Mouse (Mus musculus) hindbrain, embryonic 12.5 days (tissue): ENCODE data around the gene Snx25. TPM values are rescaled to one million over a fixed set of nuclear protein-coding genes. Genes with fewer than 3 reads are reported as not detected.
A peak's percentile ranks its signal among the peaks of the same experiment; 100 is the strongest.

Source experiments
- ATAC-seq: fragments of 200-750 bp; cut with Nextera tagmentation; 2 replicates; pipeline ENCODE4 v1.8.0; 2017; ENCODE audit warnings: moderate TSS enrichment; ENCODE audit not compliant: low FRiP score
- H3K27ac ChIP-seq: fragments of 300-500 bp; sonication (generic); 2 replicates; pipeline ENCODE4 v1.5.1; 2016; ENCODE audit warnings: mild to moderate bottlenecking
- H3K27me3 ChIP-seq: fragments of 300-500 bp; sonication (generic); 2 replicates; pipeline ENCODE4 v1.6.1; 2016; ENCODE audit warnings: mild to moderate bottlenecking
- H3K36me3 ChIP-seq: fragments of 300-500 bp; sonication (generic); 2 replicates; pipeline ENCODE4 v1.6.1; 2016; ENCODE audit warnings: mild to moderate bottlenecking
- H3K4me1 ChIP-seq: fragments of 300-500 bp; sonication (generic); 2 replicates; pipeline ENCODE4 v1.6.1; 2016
- H3K4me2 ChIP-seq: fragments of 300-500 bp; sonication (generic); replicated peaks from 2 replicates; pipeline ENCODE4 v1.6.1; 2016; ENCODE audit warnings: mild to moderate bottlenecking
- H3K4me3 ChIP-seq: fragments of 300-500 bp; sonication (generic); 2 replicates; pipeline ENCODE4 v1.5.1; 2016; ENCODE audit warnings: mild to moderate bottlenecking
- H3K9ac ChIP-seq: fragments of 300-500 bp; sonication (generic); 2 replicates; pipeline ENCODE4 v1.6.1; 2016; ENCODE audit warnings: mild to moderate bottlenecking, moderate library complexity
- H3K9me3 ChIP-seq: fragments of 300-500 bp; sonication (generic); replicated peaks from 2 replicates; pipeline ENCODE4 v1.6.1; 2016; ENCODE audit warnings: mild to moderate bottlenecking
- WGBS: fragments of 180-500 bp; shearing (Covaris S2); methylation state at CpG from one replicate; pipeline ENCODE4 v1.1.7; 2016; 5-methylcytosine and 5-hydroxymethylcytosine counted together
- polyA plus RNA-seq: library from polyadenylated mRNA; unstranded; fragments of >200 nt; fragmentation: Nextera tagmentation; extraction: Ambion mirVana; gene quantifications from 2 replicates; pipeline ENCODE4 v1.2.1, GENCODE M21; 2016

Gene Snx25
- polyA plus RNA-seq, 1 experiment from 2014 or later = 5.9 TPM

GRCm38 (mm10) chr8:46072798-46073197 lies 79.2 kb downstream of the Snx25 start:
- Histone ChIP-seq H3K36me3 (0 out of 2 replicates have a peak, but pooled peaks cover 2% of the 10 kb centered on the region), H3K4me3 (no peak overlapping the region), H3K4me2 (no peak overlapping the region), H3K4me1 (no peaks in the 10 kb centered on the region), H3K27me3 (no peaks in the 10 kb centered on the region), H3K27ac (no peak overlapping the region), H3K9me3 (no peaks in the 10 kb centered on the region), H3K9ac (no peak overlapping the region)
- no peak for ATAC-seq
- 89% methylated on average over 5 of the region's 5 CpGs for WGBS

GRCm38 (mm10) chr8:46040260-46040659 lies 111.7 kb downstream of the Snx25 start:
- peaks cover 9% of the 10 kb centered on the region; the same call in 1 of the 2 replicates for H3K36me3 ChIP-seq
- H3K27ac ChIP-seq = no peak overlapping the region; the same call in 1 of the 2 replicates
- ATAC-seq = no peak
- no peak overlapping the region for H3K9ac ChIP-seq
- no peaks in the 10 kb centered on the region for H3K9me3 ChIP-seq
- H3K4me1 ChIP-seq = no peaks in the 10 kb centered on the region
- H3K4me2 ChIP-seq = no peak overlapping the region
- WGBS = 70% methylated on average over 13 of the region's 13 CpGs
- no peak overlapping the region for H3K4me3 ChIP-seq
- H3K27me3 ChIP-seq = no peaks in the 10 kb centered on the region

- Histone ChIP-seq H3K4me2 (no peak overlapping the region), H3K27me3 (no peaks in the 10 kb centered on the region), H3K9me3 (no peaks in the 10 kb centered on the region), H3K36me3 (peaks cover 10% of the 10 kb centered on the region; the same call in 1 of the 2 replicates), H3K4me1 (no peaks in the 10 kb centered on the region), H3K9ac (no peak overlapping the region), H3K27ac (no peak overlapping the region), H3K4me3 (no peak overlapping the region)
- 66% methylated on average over 1 of the region's 1 CpGs for WGBS
- no peak for ATAC-seq
Observed at GRCm38 (mm10) chr8:46039666-46040065, 112.3 kb downstream of the Snx25 start.

GRCm38 (mm10) chr8:46036217-46036616 lies 115.7 kb downstream of the Snx25 start:
- H3K27ac ChIP-seq = no peak overlapping the region
- H3K4me3 ChIP-seq = no peak overlapping the region
- 65% methylated on average over 11 of the region's 11 CpGs for WGBS

GRCm38 (mm10) chr8:46024392-46024791 lies 127.6 kb downstream of the Snx25 start:
- WGBS = 56% methylated on average over 4 of the region's 4 CpGs
- Histone ChIP-seq H3K4me1 (no peaks in the 10 kb centered on the region), H3K27me3 (no peaks in the 10 kb centered on the region), H3K4me3 (no peak overlapping the region), H3K4me2 (no peak overlapping the region), H3K9me3 (no peaks in the 10 kb centered on the region), H3K27ac (no peak overlapping the region), H3K36me3 (no peaks in the 10 kb centered on the region), H3K9ac (no peak overlapping the region)
- ATAC-seq = no peak

More at GRCm38 (mm10) chr8:46036217-46036616, 115.7 kb downstream of the Snx25 start:
- Histone ChIP-seq H3K9ac (no peak overlapping the region), H3K36me3 (0 out of 2 replicates have a peak, but pooled peaks cover 4% of the 10 kb centered on the region), H3K27me3 (no peaks in the 10 kb centered on the region), H3K4me2 (no peak overlapping the region), H3K9me3 (no peaks in the 10 kb centered on the region), H3K4me1 (no peaks in the 10 kb centered on the region)
- no peak for ATAC-seq

GRCm38 (mm10) chr8:46022758-46023157 lies 129.2 kb downstream of the Snx25 start:
- Histone ChIP-seq H3K27ac (no peak overlapping the region), H3K9ac (no peak overlapping the region), H3K4me1 (no peaks in the 10 kb centered on the region), H3K27me3 (no peaks in the 10 kb centered on the region), H3K36me3 (no peaks in the 10 kb centered on the region), H3K4me2 (no peak overlapping the region), H3K4me3 (no peak overlapping the region), H3K9me3 (no peaks in the 10 kb centered on the region)
- ATAC-seq = no peak
- 94% methylated on average over 9 of the region's 9 CpGs for WGBS

- Histone ChIP-seq H3K4me1 (no peaks in the 10 kb centered on the region), H3K4me3 (no peak overlapping the region), H3K27ac (no peak overlapping the region), H3K9me3 (no peaks in the 10 kb centered on the region), H3K9ac (no peak overlapping the region), H3K27me3 (no peaks in the 10 kb centered on the region), H3K36me3 (no peaks in the 10 kb centered on the region), H3K4me2 (no peak overlapping the region)
- 92% methylated on average over 9 of the region's 9 CpGs for WGBS
- ATAC-seq = no peak
Observed at GRCm38 (mm10) chr8:46022203-46022602, 129.8 kb downstream of the Snx25 start.

GRCm38 (mm10) chr8:46010746-46011680 lies 140.9 kb downstream of the Snx25 start:
- Histone ChIP-seq H3K36me3 (no peaks in the 10 kb centered on the region), H3K4me1 (0 out of 2 replicates have a peak, but pooled peaks cover 5% of the 10 kb centered on the region), H3K4me2 (peak overlapping the region; percentile 31), H3K27me3 (no peaks in the 10 kb centered on the region), H3K4me3 (no peak overlapping the region), H3K9ac (no peak overlapping the region), H3K9me3 (no peaks in the 10 kb centered on the region), H3K27ac (no peak overlapping the region)
- 22% methylated on average over 17 of the region's 17 CpGs for WGBS
- ATAC-seq = 0 out of 2 replicates have a peak, but pooled peaks have one; percentile 22

- H3K9ac ChIP-seq = no peak overlapping the region
- H3K27me3 ChIP-seq = no peaks in the 10 kb centered on the region
- peak overlapping the region; percentile 31 for H3K4me2 ChIP-seq
- 0 out of 2 replicates have a peak, but pooled peaks cover 5% of the 10 kb centered on the region for H3K4me1 ChIP-seq
- no peak overlapping the region for H3K27ac ChIP-seq
- no peaks in the 10 kb centered on the region for H3K9me3 ChIP-seq
- no peak for ATAC-seq
- H3K36me3 ChIP-seq = no peaks in the 10 kb centered on the region
- H3K4me3 ChIP-seq = no peak overlapping the region
- WGBS = 45% methylated on average over 2 of the region's 2 CpGs
Observed at GRCm38 (mm10) chr8:46010306-46010705, 141.7 kb downstream of the Snx25 start.

- H3K4me3 ChIP-seq = no peak overlapping the region
- no peaks in the 10 kb centered on the region for H3K36me3 ChIP-seq
- 73% methylated on average over 3 of the region's 3 CpGs for WGBS
- no peak overlapping the region for H3K9ac ChIP-seq
- H3K9me3 ChIP-seq = no peaks in the 10 kb centered on the region
- H3K27me3 ChIP-seq = no peaks in the 10 kb centered on the region
- H3K4me1 ChIP-seq = 0 out of 2 replicates have a peak, but pooled peaks cover 5% of the 10 kb centered on the region
- no peak overlapping the region for H3K27ac ChIP-seq
- no peak for ATAC-seq
- H3K4me2 ChIP-seq = no peak overlapping the region
Observed at GRCm38 (mm10) chr8:46007050-46007672, 144.8 kb downstream of the Snx25 start.

GRCm38 (mm10) chr8:46005596-46005995 lies 146.4 kb downstream of the Snx25 start, which contains the start of gene Ankrd37:
TSS of gene Ankrd37 (minus strand) at chr8:46005707.
- WGBS = 81% methylated on average over 4 of the region's 4 CpGs
- no peaks in the 10 kb centered on the region for H3K36me3 ChIP-seq
- no peak for ATAC-seq

More at GRCm38 (mm10) chr8:46005596-46005995, 146.4 kb downstream of the Snx25 start, which contains the start of gene Ankrd37:
- Histone ChIP-seq H3K27ac (no peak within 1 kb of the TSS), H3K4me2 (no peak within 1 kb of the TSS), H3K27me3 (no peaks in the 10 kb centered on the region), H3K9me3 (no peaks in the 10 kb centered on the region), H3K9ac (no peak within 1 kb of the TSS), H3K4me3 (no peak within 1 kb of the TSS), H3K4me1 (peaks cover 2% of the 10 kb centered on the region; the same call in 1 of the 2 replicates)
